Mouse (Mus musculus) granulocyte monocyte progenitor cell, adult 5-6 weeks (primary cell): ENCODE results near the gene St6galnac3. TPM values are rescaled to one million over a fixed set of nuclear protein-coding genes. Genes with fewer than 3 reads are reported as not detected.

Experiments
- ATAC-seq: replicated peaks from 2 replicates; pipeline ENCODE4 v1.8.0; 2016; ENCODE audit warnings: mild to moderate bottlenecking, moderate TSS enrichment, inconsistent platforms; ENCODE audit not compliant: poor library complexity, severe bottlenecking
- total RNA-seq, 2 experiments: library from RNA; stranded (forward) in 1 of 2; stranded (reverse) in 1 of 2; fragments of 200-712, 200-1000 nt in 1 of 2; fragments of >200 nt in 1 of 2; fragmentation: Nextera tagmentation in 1 of 2; gene quantifications; 2 replicates each; pipeline ENCODE4 v1.2.3; 2014 to 2017

St6galnac3 gene
- total RNA-seq, 2 experiments from 2014 or later: 0.31 to 4.2 TPM

DNA sequence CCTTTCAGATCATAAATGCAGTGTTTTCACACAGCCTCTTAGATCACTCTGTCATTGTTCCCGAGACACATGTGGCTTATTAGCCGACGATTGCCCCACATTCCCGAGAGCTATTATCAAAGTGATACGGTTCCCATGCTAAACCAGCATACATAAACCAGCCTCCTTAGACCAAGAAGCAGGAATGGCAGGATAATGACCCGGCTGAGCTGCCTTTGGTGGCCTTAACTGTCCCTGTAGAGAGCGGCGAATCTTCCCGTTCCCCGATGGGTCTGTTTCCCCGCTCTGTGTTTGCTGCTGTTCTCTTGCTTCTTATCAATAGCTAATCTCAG is 119.2 kb downstream of the St6galnac3 start:
- ATAC-seq: no peak

DNA sequence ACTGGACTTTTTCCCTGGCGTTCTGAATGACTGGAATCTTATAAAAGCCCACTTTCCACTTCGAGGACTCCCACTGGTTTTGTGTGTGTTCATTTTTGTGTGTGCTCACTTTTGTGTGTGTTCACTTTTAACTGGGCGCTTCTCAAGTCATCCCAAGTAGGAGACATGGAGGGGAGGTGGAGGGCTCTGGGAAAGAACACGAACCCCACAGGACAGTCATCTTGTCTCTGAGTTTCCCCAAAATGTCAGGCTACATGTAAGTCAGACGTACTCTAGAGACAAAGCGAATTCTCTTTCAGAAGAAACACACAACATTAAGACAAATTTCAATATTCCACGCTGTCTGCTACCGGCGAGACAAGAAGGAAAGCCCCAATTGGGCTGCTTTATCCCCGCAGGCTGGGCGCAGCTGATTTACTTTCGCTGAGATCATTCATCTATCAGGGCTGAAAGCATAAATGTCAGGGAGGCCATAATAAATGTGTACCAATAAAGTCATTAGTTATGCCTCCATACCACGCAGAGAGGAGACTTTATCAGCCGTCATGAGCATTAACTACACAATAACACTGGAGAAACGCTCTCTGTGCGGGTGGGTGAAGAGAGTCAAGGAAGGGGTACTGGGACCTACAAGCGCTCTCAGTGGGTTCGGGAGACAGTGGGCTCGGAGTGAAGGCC is 119.7 kb downstream of the St6galnac3 start:
- ATAC-seq: no peak

DNA sequence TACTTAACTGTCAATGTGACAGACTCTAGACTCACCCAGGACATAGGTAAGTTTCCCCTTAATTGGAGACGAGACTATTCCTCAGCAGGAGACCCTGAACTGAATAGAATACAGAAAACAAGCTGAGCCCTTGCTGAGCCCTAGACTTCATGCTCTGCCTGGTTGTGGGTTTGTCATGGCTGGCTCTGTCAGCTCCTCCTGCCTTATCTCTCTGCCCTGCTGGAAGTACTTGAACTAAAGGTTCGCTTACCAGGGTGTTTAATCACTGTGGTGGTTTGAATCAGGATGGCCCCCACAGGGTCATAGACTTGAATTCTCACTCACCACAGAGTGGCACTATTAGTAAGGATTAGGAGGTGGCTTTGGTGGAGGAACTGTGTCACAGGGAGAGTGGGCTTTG is 125.8 kb downstream of the St6galnac3 start:
- no peak for ATAC-seq

DNA sequence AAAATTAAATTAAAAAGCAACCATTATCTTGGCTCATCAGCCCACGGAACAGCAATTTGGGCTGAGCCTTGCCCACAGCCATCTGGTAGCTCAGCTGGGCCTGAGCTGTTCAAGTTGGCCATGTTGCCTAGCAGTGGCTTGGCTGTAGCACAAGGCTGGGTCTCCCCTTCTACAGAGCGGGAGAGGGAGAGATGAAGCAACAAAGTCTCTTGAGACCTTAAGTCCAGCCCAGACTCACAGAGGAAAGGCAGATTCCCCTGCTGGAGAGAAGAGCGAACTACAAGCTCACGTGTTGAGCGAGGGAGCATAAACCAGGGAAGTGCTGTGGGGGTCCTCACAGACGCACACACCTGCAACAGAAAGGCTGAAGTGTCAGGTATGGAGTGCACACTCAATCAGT is 126.3 kb downstream of the St6galnac3 start:
- ATAC-seq: 0 out of 2 replicates have a peak, but pooled peaks have one; percentile 33

DNA sequence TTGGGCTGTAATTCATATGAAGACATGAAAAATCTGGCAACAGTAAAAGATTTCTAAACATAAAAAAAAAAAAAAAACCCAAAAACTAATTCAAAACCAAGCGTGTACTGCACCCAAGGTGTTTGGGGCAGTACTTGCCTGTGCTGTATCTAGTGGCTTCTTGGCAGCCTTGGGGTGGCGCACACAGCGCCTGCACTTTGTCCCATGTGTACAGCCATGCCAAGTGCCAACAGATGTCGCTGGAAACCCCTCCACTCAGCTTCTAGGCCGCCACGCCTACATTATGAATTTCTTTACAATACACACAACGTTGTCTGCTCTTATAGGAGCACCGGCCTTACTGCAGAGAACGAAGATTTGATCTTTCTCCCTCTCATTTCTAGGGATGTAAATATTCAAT is 130.4 kb downstream of the St6galnac3 start:
- ATAC-seq: no peak

DNA sequence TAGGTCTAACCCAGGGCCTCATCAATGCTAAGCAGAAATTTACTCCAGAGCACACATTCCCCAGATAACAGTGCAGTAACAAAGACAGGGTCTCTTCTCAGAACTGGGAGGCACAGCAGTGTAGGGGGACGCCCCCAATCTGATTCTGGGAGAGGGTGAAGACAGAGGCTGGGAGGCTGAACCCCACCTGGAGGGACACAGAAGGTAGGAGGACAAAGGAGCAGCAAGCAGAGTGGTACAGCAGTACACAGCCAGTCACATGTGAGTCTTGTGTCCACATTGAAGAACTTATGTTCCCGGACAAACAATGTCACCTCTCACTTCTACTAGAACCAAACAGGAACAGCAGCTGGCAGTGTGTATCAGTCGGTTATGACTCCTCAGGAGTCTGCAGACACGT is 131.0 kb downstream of the St6galnac3 start:
- ATAC-seq: no peak

DNA sequence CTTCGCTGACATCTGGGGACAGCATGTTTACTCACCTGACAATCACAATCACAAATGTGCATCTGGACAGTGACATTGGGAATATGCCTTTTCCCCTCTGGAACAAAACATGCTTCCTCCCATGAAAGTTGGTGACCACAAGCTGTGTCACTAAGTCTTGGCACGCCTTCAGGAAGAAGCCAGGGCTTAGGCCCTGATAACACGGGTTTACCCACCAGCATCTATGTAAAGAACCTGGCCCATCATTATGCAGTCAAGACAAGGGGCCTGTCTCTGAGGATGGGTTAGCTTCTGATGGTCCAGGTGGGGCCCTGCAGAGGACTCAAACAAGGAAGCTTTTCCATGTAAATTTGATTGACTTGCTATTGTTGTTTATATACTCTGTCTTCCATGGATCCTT is 131.9 kb downstream of the St6galnac3 start:
- no peak for ATAC-seq

DNA sequence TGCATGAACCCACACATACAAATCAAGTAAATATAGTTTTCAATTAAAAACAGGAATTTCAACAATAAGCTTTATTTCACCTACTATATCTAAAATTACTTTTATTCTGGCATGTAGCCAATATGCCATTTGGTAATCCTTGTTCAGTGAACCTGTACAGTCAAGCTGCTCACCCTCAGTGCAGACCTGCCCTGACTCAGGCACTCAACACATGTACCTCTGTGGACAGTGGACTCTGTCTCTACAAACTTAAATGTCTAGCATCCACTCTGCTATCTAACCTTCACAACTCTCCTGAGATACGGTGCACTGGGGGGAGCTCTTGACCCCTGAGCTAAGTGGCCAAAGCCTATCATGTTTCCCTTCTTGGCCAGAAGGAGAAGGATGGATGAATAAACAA is 137.4 kb downstream of the St6galnac3 start:
- ATAC-seq: no peak

DNA sequence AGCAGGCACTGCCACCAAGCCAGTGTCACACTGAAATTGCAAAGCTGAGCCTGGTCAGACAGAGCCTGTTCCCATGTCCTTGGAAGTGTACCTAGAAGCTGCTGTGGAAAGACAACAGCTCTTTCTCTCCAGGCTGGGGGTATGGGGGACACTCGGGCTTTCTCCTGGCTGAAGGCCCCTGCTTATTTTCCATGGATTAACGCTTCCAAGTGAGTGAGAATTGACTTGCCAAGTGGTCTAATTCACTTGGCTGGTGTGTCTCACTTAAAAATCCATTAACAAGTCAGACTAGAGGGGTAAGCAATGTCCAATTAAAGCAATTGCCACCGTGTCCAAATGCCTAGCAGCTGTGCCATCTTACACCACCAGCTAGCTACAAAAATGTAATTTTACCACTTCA is 140.1 kb downstream of the St6galnac3 start:
- no peak for ATAC-seq

DNA sequence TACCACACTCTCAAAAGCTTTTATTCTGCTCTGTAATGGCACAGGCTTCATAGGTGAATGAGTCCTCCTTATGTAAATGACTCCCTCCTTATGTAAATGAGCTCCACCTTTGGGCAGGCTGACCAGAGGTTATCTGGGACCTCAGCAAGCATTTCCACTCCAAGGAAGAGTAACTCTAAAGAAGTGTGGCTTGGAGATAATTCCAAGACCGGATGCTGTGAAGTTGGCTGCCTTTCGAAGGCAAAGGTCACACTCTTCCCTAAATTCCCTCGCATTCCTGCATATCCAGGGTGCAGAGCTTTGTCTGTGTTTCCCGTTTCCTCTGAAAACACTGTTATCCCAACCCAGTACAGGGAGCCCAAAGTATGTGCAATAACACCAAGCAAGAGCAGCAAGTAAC is 142.9 kb downstream of the St6galnac3 start:
- no peak for ATAC-seq

DNA sequence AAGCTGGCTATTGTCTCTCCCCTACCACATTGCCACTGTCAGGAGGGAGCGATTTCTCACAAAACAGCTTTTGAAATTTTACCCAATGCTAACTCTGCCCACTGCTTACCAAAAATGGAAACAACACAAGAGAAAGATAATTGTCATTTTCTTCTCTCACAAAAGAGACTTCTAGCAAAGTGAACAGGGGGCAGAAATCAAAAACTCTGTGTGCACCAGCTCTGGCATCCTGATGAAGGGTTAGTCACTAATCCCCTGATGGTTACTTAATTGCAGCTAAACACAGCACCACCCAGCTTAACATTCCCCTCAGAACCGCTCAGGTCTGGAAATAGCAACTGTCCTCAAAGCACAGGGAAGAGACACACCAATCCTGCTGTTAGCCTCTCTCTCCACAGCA is 144.3 kb downstream of the St6galnac3 start:
- no peak for ATAC-seq

DNA sequence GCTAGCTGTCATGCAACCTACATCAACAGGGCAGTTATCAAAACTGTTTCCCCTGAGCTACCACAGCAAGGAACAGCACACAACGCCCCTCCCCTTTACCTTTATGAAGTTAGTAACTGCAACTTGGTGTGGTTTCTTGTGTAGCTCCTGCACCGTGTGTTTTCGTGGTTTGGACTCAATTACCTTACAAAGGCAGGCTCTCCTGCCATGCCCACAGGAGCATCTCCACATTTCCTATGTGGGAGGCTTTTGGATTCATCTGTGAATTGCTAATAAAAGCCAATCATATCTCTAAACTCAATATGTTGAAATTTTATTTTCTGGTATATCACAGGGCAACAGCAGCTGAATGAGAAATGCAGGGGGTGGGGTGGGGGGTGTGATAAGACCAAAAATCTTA is 144.8 kb downstream of the St6galnac3 start:
- no peak for ATAC-seq

DNA sequence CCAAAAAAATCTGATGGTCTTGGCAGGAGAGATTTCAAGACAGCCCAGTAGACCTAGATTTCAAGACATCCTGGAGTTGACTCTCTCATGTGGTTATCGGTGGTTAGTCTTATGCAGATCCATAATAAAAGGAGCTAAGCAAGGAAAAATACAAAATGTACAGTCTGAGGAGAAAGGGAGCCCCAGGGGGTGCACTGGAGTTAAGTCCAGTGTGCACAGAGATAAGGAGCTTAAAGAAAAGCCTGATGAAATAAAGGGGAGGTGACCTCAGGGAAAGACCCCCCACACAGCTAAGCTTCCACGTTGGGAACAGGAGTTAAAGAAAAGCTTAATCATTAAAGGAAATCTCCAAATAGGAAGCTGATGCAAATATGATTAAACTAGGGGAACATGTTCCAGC is 147.7 kb downstream of the St6galnac3 start:
- ATAC-seq: no peak

DNA sequence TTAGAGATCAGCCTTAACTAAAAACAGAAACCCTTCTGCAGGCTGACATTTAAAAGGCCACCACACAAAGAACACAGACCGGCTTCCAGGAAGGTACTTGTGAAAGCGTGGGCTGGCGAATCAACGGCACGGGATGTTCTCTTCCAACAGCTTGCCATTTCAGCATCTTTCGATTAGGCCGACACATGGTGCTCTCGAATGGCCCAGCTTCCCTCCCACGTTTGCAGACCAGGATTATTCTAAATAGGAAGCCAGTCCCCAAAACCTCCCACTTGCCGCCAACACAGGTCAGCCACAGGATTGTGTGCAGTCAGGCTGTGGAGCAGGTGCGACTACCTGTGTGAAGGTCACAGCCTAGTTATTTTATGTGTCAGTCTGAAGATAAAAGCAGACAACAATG is 153.8 kb downstream of the St6galnac3 start:
- ATAC-seq: no peak

DNA sequence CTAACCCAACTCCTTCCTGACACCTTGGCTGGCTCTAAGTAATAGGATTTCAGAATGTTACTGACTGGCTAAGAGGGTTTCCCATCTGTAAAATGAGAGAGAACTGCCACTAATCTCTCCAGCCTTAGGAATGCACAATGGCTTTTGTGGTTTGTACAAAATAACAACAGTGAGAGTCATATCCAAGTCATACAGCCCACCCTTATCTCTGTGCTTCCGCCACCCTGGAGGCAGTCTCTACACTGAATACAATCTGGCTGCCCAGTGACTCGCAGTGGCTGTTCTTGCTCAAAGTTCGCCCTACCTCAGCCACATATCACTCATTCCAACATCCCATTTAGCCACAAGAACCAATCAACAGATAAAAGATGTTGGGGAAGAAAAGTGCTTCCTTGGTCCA is 156.2 kb downstream of the St6galnac3 start:
- no peak for ATAC-seq

DNA sequence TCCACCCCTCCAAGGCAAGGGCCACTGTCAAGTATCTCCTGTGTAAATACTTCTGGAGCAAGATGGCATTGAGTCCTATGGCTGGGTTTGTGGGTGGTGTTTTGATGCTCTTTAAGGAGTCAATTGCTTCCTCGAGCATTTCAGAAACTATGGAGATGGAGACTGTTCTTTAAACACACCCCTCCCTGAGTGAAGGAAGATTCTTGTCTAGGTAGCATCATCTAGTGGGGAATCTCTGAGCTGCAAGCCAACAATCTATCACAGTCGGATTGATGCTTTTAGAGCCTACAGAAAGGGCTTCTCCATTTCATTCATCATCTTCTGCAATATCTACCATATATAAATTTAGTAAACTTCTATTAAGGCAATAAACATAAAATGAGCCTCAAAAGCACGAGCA is 157.1 kb downstream of the St6galnac3 start:
- ATAC-seq: no peak

DNA sequence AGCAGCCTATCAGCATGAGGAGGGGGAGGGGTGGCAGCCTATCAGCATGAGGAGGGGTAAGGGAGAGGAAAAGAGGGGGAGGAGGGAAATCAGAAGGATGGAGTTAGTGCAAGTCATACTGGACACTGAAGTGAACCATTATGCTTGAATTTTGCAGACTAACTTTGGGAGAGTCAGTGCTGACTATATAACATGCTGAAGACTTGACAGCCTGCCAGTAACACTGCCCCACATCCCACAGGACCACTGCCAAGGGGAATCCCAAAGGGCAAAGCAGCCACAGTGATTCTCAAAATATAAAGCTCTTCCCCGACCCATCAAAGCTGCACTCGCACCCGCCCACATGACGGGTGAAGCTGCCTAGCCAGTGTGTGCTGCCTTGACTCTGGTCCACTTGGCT is 157.5 kb downstream of the St6galnac3 start:
- no peak for ATAC-seq

DNA sequence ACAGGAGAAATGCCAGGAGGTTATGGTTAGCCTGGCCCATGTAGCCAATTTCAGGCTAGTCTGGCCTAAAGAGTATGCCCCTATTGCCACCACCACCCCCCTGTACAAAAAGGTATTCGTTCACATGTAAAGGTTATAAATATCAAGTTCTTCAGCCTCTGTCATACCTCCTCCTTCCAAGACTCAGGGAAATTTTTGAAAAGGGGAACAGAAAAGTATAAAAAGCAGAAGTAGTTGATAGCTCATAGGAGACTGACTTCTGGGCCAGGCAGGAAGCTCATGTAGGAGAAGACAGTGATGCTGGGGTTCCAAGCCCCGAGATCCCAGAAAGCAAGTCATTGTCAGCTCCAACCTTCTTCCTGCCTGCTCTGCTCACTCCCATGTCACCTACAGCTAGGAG is 158.9 kb downstream of the St6galnac3 start:
- peak; percentile 95 for ATAC-seq

DNA sequence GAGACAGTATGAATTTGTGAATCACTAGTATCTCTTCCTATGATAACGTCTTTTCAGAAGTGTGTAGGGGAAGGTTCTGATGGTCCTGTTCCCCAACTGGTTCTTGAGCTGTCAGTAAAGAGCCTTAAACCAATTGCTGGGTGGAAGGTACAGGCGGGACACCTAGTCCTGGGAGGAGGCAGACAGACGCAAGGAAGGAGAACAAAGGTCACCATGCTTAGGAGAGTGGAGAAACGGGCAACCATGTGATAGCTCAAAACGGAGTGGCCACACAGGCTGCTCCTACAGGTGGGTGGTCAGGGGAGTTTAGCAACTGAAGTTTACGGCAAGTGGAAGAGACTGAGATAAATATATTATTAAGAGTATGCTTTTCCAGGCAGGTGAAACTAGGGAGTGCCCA is 164.1 kb downstream of the St6galnac3 start:
- no peak for ATAC-seq

DNA sequence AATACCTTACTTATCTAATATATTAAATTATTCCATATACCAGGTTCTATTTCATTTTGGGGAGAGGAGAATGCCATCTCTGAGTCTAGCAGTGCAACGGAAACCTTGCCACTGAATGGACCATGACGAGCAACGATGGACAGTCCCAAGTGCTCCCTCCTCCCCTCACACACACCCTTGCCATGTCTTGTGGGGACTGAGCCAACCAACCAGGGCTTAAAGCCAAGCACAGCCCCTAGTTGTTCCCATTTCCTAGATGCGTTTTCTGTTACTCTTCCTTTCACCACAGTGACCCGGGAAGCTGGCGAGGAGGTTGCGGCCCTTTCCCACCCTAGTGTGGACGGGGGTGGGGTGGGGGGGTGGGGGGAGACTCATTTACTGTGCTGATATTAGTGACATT is 165.4 kb downstream of the St6galnac3 start:
- no peak for ATAC-seq

DNA sequence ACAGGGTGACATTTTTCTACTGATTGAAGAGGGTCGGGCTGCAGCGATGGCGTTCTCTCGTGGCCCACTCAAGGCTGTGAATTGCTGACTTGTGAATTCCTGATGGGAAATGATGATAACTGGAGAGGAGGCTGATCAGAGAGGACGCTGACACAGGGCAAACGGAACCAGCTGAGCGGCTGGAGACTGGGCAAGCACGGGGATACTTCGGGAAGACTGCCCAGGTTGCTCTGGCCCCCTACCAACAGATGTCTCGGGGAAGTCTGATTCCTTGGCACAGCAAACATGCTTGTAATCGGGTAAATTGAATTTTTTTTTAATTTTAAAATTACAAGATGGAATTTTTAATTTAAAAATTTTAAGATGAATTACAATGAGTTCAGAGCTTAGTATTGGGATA is 168.4 kb downstream of the St6galnac3 start:
- no peak for ATAC-seq

DNA sequence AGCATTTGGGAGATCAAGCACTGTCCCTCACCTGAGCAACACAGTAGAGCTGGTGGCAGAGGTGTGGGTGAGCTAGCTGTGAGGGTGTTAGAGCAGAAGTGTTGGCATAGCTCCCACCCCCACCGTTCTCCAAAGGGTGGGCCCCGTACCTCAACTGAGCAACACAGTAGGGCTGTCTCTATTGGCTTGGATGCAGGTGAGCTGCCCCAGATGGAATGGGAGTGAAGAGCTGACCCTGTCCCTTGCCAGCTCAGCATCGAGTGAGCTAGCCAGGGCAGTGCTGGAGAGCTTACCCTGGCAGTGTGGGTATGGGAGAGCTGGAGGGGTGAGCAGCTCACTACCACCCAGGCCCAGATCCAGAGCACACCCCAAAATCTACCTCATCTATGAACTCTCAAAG is 171.3 kb downstream of the St6galnac3 start:
- no peak for ATAC-seq

DNA sequence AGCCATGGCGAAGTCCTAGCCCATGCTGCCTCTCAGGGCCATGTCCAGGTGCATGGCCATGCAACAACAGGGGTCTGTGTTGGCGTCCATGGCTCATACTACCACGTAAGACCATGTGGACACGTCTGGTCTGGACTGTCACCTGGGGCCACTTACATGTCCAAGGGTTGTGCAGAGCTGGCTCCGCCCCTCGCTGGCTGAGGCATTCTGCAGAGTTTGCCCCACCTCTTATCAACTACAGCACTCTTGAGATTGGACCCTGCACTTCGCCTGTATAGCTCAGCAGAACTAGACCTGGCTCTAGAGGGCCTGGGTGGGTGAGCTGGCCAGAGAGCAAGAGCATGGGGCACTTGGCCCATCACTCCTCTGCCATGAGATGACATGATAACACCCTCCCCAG is 171.7 kb downstream of the St6galnac3 start:
- no peak for ATAC-seq
